Mouse (Mus musculus): ENCODE measurements at regions not wholly inside any gene's neighbourhood (a gene's known extent, or its start where the extent isn't known, plus 50 kb on each side); places are given as distances from the start of the nearest gene placed in this dataset.

DNA sequence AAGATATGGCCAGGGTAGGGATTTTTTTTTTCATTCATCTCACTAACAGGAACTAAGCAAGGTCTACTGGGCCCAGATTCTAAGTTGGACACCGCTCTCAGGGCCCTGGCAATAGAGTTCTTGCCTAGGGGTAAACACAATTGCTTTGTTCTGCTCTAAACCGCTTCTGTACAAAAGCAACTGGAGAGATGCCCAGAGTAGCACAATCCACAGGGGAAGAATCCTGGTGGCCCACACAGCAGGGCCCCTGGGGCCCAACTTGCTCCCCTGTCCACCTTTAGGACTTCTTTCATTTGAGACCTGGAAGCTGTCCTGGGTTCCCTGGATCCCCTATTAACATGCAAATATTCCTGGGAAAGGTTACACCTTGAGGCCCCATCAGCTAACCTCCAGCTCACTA is 639.4 kb downstream of the Insc start:
- DNase-seq (ENCODE audit: low spot score): no peak

- no peak for DNase-seq (ENCODE audit: low spot score)
Observed at GRCm38 (mm10) chr7:115388874-115389273, 645.4 kb downstream of the Insc start.

DNA sequence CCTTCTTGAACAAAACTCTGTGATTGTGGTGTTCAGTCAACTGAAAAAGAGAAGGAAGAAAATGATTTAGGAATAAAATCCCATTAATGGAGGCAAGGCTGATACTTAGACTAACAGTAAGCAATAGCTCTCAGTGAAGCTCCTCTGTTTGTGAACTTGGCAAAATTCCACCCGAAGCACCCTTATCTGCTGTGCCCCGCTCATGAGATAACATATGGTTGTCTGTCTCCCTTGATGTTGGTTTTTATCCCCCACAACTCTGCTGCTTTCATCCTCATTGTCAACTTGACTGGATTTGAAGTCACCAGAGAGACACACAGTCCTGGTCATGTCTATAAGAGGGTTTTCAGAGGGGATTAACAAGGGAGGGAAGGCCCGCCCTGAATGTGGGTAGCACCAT is 646.1 kb downstream of the Sox6 start:
- no peak for DNase-seq (ENCODE audit: low spot score)

GRCm38 (mm10) chr7:115398202-115398601 is 640.4 kb downstream of the Sox6 start:
- no peak for DNase-seq (ENCODE audit: low spot score)

DNA sequence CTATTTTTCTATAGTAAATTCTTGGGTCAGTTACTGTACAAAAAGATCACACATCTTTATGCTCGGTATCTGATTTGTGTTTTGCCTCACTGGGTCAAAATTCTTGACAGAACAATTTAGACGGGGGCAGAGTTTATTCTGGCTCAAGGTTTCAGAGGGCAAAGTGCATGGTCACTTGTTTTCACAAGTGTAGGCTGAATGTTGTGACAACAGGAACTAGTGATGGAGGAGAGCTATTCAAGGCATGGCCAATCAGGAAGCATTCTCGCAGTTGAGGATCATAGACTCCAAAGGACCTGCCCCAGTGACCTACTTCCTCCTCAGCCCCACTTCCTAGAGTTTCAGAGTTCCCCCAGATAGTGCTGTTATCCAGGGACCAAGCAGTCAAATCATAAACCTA is 639.1 kb downstream of the Sox6 start:
- DNase-seq (ENCODE audit: low spot score): no peak

DNA sequence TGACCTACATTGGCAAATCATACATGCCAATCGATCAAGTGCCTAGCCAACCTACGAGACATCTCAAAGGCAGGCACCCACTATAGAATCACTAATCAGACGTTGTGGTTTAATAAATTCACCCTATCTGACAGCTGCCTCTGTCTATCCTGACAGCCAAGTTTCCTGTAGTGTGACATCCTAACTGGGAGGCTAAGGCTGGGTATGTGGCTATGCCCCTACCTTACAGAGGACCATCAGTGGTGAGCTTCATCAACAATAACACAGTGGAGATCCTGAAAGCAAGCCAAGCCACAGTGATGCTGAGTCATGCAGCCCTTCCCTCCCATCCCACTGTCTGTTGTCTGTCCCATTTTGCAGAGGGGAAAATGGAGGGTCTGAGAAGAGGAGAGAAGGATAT is 630.7 kb downstream of the Sox6 start:
- no peak for DNase-seq (ENCODE audit: low spot score)

GRCm38 (mm10) chr7:115408915-115409314 is 629.7 kb downstream of the Sox6 start:
- DNase-seq (ENCODE audit: low spot score): no peak

GRCm38 (mm10) chr7:115410501-115411230 is 627.9 kb downstream of the Sox6 start:
- DNase-seq (ENCODE audit: low spot score): no peak

DNA sequence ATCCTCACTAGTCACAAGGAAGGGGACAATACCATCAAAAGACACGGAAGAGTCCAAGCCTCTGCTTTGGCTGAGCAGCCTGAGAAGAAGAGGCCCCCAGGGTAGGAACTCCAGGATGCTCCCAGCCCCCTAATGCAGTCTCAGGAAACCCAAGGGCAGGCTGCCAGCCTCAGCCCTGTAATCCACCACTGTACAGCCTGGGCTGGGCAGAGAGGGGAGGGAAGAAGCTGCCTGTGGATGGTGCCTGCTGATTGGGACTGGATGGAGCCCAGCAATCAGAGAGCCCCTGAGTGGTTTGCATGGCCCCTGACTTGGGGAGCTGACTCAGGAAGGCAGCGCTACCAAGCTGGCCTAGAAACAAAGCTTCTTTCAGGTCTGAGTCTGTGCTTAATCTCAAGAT is 627.1 kb downstream of the Sox6 start:
- DNase-seq (ENCODE audit: low spot score): no peak

DNA sequence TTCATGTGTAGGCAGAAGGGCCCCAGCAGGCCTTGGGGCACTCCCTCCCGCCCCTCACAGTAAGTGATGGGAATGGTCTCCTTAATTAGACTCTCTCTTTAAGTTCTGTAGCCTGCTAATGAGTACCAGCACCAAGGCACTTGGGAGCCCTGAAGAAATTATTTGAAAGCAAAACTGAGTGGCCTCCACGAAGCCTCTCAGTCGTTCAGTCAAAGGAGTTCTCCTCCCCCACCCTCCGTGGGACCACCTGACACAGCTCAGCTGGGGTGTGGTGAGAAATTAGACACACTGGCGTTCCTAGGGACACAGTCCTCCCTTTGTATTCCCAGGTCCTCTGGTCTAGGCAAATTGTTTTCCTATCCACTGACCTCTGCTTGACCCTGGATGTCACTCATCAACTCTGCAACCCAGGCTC is 623.4 kb downstream of the Sox6 start:
- peak; percentile 84 for DNase-seq (ENCODE audit: low spot score)

Data from embryo, embryonic 10.5 days (tissue).